Mouse (Mus musculus) liver, adult (tissue): ENCODE results near the gene Hspbap1.

Experiments
- GATA4 ChIP-seq: IDR thresholded peaks from 2 replicates; pipeline ENCODE4 v1.6.1; 2014; ENCODE audit warnings: mild to moderate bottlenecking, low read length; ENCODE audit not compliant: insufficient replicate concordance

Gene Hspbap1

DNA sequence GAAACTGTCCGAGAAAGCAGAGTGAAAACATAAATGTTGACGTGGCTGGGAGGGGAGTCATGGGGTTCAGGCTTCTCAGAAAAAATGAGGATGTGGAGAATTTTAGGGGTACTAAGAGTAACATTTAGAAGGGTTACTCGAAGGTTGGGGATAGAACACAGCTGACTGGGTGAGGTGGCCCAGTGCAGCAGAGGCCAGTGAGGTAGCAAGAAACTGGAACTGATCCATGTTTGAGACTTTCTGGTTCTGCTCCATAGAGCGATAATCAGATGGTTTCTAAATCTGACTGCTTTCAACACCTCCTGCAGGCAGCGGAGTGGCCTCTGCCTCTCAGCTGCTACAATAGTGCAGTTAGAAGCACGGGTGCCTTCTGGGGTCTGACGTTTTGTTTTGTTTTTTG is 6.6 kb downstream of the Hspbap1 start:
- TF ChIP-seq GATA4 = no peak

DNA sequence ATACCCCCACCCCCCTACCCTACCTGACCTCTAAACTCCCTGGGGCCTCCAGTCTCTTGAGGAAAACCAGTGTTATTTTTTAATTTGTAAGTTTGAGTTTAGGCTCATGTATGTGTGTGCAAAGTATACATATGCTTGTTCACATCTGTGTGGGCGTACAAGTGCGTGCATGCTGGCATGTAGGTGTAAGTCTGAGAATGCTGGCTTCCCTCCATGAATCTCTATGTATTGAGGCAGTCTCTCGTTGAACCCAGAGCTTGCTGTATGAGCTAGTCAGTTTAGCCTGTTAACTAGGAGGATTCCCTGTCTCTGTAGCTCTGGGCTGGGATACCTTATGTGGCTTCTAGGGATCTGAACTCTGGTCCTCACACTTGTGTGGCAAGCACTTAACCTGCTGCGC is 7.6 kb downstream of the Hspbap1 start:
- TF ChIP-seq GATA4 = no peak

DNA sequence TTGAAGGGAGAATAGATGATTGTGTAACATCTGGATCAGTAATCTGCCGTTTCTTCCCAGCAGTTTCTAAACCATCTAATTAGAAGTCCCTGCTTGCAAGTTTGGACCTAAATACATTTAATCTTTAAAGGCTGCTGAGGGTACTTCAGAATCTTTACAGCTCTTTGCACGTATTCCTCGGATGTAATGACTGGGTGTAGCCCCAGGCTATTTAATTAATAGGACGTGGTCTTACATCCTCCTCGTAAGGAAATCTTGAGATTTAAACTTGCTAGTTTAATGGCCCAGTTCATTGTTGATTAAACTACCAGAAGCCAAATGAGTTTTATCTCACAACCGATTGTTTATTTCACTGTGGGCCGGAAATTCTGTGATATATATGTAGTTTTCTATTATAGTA is 9.5 kb downstream of the Hspbap1 start:
- no peak for TF ChIP-seq GATA4

DNA sequence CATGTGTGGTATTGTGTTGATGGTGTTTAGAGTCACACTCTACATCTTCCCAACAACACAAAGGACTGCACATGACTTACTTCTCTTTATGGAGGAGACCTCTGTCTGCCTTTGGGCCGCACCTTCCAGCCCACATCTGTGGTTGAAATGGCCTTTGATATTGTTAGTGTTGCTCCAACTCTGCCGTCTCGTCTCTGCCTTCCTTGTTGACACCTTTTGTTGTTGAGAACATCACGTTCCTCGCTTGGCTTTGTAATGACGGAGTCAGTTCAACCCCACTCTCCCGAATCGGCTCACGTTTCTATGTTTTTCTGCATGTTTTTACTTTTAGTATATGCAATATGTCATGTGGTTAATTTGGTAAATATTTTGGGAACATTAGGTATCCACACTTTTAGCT is 10.9 kb downstream of the Hspbap1 start:
- no peak for TF ChIP-seq GATA4

DNA sequence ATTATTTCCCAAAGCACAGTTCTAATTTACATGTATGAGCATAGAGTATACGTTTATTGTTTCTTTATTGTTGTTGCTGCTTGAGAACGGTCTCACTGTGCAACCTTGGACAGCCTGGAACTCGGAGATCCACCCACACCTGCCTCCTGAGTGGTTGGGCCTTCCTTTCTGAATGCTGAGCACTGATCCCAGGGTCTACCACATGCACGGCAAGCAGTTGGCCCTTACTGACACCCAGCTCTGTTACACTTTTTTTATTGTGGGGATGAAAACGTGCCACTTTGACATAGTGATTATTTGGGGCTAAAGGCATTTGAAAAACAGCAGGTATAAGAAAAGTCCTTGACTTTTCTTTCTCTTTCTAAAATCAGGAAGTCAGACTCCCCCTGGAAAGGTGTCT is 11.5 kb downstream of the Hspbap1 start:
- TF ChIP-seq GATA4 = no peak

DNA sequence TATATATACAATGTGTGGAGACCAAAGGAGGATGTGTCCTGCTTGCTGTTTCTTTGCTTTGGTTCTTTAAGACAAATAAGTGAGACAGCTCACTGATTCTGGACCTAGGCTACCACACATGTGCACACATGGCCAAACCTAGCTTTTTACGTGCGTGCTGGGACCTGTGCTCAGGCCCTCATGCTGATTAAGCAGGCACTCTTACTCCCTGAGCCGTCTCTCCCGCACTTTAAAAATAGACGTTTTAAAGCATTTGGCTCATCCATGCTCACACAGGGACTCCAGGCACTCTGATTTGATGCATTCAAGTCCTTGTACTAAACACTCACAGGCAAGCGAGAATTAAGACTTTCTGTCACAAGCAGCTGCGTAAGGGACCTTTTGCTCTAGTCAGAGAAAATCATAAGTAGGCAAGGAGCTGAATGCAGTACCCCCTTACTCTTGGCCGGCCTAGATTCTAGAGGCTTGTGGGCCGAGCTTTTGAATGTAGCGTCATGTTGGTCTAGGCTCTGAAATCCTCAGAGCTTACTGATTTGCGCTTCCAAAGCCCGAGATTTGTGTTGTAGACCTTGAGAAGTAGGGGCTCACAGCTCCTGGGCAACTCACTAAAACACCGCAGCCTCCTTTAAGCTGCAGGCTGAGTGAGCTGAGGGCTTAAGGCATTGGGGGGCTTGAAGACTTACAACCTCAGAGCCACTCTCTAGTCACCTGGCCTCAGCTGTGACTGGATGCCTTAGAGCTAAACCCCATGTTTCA is 12.5 kb downstream of the Hspbap1 start:
- TF ChIP-seq GATA4 = no peak

DNA sequence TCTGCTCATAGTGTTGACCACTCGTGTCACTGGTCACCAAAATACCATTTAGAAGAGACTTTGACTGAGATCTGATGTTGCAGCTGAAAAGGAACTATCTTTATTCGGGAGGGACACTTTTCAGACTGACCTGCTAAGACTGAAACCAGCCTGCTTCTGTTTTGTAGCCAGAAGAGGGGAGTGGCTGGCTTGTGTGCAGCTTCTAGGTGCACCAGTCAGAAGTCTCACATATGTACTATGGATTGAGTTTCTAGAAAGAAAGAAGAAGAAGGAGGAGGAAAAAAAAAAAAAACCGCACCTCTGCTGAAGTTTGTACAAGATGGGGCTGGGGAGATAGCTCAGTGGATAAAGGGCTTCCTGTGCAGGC is 13.0 kb downstream of the Hspbap1 start:
- TF ChIP-seq GATA4 = no peak

DNA sequence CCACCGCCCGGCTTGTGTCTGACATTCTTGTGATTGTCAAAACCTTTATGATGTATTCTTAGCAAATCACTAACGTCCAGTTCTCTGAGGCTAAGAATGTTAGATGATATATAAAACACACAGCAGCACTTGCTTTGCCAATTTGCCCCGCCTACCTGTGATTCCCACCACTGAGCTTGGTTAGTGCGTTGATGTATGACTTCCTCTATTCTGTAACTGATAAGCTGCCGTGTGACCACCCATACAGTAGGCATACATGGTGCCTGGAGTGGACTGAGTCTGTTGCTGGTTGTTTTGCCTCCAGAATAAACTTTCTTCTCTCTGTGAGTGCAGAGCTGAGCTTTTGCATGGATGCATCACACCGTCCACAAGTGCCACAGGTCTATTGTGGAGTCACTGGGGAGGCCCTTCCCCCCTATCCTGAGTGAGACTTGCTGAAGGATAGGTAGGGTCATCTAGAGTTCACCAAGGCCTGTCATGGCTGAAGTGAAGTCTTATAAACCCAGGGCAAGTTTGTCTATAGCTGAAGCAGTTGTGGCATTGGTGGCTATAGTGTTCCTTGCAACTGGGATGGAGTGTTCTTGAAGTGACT is 14.1 kb downstream of the Hspbap1 start:
- TF ChIP-seq GATA4 = no peak

DNA sequence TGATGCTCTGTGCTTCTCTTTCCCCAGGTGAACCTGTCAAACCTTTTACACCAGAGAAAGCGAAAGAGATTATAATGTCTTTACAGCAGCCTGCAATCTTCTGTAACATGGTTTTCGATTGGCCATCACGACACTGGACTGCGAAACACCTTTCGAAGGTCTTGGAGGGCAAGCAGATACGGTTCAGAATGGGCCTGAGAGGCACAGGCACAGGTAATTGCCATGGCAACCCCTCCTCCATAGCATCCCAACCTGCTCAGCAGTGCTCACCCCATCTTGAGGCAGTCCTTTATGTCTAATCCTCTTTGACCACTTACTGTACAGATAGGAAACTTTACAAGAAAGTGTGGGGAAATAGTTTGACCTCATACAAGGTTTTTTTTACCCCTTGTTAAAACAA is 17.0 kb downstream of the Hspbap1 start:
- no peak for TF ChIP-seq GATA4

DNA sequence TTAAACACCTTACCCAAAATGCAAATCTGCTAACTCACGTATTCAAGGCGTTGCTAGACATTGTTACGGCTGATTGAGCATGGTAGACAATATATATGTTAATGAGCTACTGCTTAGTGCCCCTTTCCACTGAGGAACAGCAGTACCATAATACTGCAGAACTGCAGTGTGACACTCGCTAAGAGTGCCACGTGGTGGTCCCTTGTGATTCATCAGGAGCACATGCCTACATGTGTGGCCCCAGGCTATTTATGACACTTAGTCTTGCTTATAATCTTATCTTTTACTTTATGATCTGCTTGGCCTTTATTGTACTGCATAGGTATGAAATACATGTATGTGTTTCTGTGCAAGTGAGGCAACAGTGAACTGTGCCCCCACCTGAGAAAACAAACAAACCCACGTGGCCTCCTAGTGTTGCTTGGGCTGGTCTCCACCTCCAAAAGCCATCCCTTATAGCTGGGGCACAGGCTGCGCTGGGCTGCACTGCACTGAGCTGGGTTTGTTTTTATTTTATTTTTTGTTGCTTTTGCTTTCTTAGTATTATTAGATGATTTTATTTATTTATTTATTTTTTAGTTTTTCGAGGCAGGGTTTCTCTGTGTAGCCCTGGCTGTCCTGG is 17.5 kb downstream of the Hspbap1 start:
- TF ChIP-seq GATA4 = no peak

DNA sequence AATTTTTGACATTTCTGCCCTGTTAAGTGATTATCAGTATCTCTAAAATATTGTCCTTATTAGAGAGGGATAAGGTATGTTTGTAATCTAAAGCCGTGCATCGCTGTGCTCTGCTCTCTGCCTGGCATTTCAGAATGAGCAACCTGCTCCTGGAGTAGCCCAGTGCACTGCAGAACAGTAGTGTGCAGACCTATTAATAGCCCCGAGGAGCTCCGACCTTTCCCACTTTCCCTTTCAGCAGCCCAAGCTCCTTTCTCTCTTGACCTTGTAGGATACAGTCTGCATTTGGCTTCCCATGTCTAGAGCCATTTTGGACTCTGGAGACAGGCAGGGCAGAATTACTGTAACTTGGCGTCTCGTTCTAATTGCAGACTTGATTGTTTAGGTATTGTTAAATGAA is 18.2 kb downstream of the Hspbap1 start:
- no peak for TF ChIP-seq GATA4

DNA sequence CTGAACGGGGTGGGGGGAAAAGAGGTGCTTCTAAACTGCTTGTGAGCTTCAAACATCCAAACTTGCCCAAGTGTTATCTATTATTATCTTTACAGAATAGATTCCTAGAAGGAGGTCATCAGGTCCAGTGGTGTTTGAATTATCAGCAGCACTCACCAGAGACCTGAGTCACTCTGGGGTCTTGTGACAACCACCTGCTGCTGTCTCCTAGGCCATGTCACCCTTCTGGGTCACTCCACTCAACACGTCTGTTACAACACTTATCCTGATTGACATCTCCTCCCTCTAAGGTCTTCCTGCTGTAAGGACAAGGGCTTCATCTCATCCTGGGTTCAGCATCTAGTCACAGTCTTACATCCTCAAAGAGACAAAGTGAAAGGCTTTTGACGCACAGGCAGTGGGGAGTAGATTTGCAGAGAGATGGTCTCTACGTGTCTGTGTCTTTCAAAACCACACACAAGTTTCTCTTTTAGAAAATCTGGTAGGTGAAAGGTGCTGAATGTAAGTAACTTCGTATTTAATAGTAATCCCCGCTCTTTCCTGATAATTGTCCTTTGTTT is 21.9 kb downstream of the Hspbap1 start:
- no peak for TF ChIP-seq GATA4

DNA sequence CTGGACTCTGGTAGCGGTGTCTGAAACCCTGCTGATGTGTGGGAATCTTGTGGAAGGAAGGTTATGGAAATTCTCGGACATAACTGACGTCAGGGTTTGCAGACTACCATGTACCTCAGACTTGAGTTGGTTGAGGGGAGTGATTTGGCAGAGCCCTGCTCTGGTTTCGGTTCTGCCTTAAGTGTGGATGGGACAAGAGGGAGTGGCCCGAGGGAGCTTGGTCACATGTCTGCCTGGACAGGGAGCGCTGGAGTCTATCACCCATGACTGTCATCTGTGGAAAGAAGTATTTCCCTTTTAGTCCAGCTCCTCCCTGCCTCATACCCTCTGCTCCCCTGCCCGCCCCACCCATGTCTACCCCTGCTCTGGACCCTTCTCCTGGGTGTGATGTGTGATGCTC is 32.0 kb downstream of the Hspbap1 start:
- TF ChIP-seq GATA4 = no peak

DNA sequence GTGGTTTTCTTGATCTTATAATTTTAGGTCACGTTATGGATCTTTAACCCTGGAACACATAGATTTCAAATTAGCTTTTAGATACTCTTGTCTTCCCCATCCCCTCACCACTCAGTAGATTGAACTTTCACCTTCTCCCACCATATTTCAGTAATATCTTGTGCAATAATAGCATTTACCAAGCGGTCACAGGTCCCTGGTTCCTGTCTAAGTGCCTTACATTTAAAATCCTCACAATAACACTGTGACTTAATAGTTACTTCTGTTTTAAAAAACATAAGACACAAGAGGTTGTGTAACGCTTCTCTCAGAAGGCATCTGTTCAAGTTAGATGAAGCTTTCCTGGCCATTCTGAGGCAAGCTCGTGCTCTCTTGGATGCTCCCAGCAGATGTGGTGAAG is 33.5 kb downstream of the Hspbap1 start:
- TF ChIP-seq GATA4 = no peak

DNA sequence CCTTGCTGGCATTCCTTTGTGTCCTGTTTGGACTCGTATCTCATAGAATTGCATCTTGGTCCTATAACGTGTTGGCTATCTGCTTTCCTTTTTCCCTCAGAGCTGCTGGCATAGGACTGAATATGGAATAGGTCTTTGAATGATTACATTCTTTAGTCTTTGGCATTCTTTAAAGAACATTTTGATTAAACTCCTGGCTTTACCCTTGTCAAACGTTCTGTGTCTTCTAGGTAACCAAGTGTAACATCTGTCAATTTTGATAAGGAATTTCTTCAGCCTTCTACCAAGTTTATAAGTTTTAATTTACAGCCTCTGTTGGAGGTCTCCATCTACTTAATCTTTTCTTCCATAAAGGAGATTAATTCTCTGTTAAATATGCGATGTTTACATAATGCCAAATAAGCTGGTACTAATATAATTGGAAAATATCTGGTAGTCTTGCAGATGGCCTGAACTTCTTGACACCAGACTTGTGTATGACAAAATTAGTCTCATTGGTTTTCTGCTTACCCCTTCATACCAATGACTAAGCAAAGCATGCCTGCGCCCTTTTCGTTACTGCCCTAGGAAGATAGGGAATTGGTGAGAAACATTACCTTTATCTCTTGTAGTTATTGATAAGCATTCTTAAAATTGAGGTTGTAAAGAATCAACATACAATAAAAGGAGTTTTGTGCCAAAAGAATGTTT is 36.9 kb downstream of the Hspbap1 start:
- TF ChIP-seq GATA4 = no peak

DNA sequence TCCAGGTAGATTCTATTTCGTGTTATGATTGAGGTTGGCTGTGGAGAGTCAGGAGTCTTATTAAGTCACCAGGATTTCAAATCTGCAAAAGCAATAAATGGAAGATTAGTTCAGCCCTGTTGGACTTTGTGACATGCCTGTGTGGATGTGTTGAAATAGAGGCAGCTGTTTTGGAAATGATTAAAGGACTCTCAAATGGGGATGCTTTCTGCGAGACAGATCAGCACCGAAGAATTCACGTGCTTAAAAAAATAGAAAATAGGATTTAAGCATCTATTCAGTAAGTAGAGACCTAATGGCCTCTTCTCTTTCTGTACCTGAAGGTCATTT is 37.5 kb downstream of the Hspbap1 start:
- TF ChIP-seq GATA4 = no peak

DNA sequence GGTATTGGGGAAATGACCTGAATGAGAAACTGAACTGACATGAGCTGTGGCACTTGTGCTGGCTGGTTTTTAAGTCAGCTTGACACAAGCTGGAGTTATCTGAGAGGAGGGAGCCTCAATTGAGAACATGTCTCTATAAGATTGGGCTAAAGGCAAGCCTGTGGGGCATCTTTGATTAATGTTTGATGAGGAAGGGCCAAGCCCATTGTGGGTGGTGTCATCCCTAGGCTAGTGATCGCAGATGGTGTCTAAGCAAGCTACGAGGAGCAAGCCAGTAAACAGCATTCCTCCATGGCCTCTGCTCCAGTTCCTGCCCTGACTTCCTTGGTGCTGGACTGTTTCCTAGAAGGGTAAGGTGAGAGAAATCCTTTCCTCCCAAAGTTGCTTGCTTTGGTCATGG is 38.7 kb downstream of the Hspbap1 start:
- no peak for TF ChIP-seq GATA4

DNA sequence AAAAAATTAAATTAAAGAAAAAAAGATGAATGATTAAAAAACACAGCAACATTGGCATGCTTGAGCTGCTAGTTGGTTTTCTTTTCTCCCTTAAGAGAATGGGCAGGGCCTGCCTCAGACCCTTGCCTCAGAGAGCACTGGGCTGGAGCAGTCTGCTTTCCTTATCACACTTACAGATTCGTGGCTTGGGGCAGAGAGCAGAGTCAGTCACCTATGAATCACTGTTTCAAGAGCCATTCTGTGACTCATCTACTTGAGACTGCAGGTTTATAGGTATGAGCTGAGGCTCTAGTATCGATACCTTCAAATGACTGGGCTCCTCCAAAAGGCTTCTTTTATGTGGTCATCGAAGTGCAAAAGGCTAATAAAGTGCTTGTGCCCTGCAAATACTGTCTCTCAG is 42.9 kb downstream of the Hspbap1 start:
- no peak for TF ChIP-seq GATA4
